In the genomic region with DNA sequence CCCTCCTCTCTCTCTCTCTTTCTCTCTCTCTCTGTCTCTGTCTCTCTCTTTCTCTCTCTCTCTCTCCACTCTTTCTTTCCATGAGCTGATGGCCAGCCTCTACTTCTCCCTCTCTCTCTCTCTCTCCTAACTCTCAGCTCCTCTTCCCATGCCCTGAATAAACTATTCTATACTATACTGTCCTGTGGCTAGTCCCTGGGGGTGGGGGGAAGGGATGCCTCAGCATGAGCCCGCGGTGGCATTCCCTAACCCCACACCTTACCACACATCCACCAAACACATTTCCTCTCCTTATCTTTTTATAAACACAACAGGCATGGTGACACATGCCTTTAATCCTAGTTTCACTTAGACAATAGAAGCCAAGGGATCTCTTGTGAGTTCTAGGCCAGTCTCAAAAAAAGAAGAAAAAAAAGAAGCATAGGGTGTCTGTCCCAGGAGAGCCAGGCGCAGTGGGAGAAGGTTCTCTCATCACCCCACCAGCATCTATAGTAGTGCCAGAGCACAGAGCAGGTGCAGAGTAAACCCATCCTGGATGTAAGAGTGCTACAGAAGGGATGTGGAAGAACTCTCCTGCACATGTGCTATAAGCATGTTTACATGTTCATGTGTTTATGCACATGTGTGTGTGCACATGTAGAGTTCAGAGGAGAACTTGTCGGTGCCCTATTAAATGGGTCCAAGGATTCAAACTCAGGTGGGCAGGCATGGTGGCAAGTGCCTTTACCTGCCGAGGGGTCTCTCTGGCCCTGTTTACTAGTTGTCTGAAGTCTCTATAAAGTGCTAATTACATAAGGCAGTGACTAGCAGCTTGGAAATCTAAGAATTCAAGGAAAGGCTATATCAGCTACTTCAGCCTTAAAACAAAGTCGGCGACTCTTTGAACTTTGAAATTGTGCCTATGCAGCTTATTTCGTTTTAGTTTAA, we compare ENCODE assay signal across 10 mouse cellular contexts. TPM values are rescaled to one million over a fixed set of nuclear protein-coding genes. Genes with fewer than 3 reads are reported as not detected.
A peak's percentile ranks its signal among the peaks of the same experiment; 100 is the strongest.
DNase-seq lines count a peak whose midpoint lies in the region; ATAC-seq and TF ChIP-seq lines count a peak whose summit lies in the region.
"Had no signal": no experiment of that assay in that cellular context is flagged by ENCODE, and none has a peak within 500 bp of the region (broad histone marks: within the 10 kb centered on the region; RNA-seq: fewer than 3 reads in every experiment).

No protein-coding gene starts in this region.

- H3K4me2 ChIP-seq in heart, embryonic 12.5 days = peak overlapping the region; percentile 94
- H3K4me2 ChIP-seq in forebrain, embryonic 16.5 days (ENCODE audit: low read length) = peak overlapping the region; percentile 71
- peak overlapping the region; percentile 78 for H3K4me2 ChIP-seq in liver, postnatal 0 days (ENCODE audit: low read depth, low read length)

- H3K36me3 ChIP-seq in heart, embryonic 12.5 days = peaks cover 31% of the 10 kb centered on the region
- peaks cover 48% of the 10 kb centered on the region for H3K36me3 ChIP-seq in E14TG2a.4 (ENCODE audit: insufficient read depth, low read length)
- H3K36me3 ChIP-seq in forebrain, embryonic 16.5 days (ENCODE audit: control insufficient read depth, insufficient read depth) = peaks cover 9% of the 10 kb centered on the region; the same call in 1 of the 2 replicates
- peaks cover 14% of the 10 kb centered on the region for H3K36me3 ChIP-seq in liver, postnatal 0 days (replicated peaks; ENCODE audit: insufficient read depth, low read length)

- no peak for ATAC-seq in heart, embryonic 12.5 days (ENCODE audit: insufficient number of reproducible peaks, low FRiP score)
- peak; percentile 14; the same call in 1 of the 2 replicates for ATAC-seq in forebrain, embryonic 16.5 days
- no peak for ATAC-seq in liver, postnatal 0 days

- no peaks in the 10 kb centered on the region for H3K27me3 ChIP-seq in heart, embryonic 12.5 days (replicated peaks)
- H3K27me3 ChIP-seq in E14TG2a.4 (ENCODE audit: insufficient read depth, low read length) = no peaks in the 10 kb centered on the region
- no peaks in the 10 kb centered on the region for H3K27me3 ChIP-seq in forebrain, embryonic 16.5 days (replicated peaks; ENCODE audit: control insufficient read depth, insufficient read depth, low read length)
- no peaks in the 10 kb centered on the region for H3K27me3 ChIP-seq in liver, postnatal 0 days (ENCODE audit: insufficient read depth, low read length)

- H3K4me1 ChIP-seq in heart, embryonic 12.5 days (replicated peaks) = peaks cover 17% of the 10 kb centered on the region
- peaks cover 55% of the 10 kb centered on the region for H3K4me1 ChIP-seq in E14TG2a.4 (replicated peaks; ENCODE audit: low read depth, low read length)
- H3K4me1 ChIP-seq in forebrain, embryonic 16.5 days (replicated peaks; ENCODE audit: control insufficient read depth, insufficient read depth, low read length) = peaks cover 7% of the 10 kb centered on the region
- H3K4me1 ChIP-seq in liver, postnatal 0 days (ENCODE audit: insufficient read depth) = peaks cover 12% of the 10 kb centered on the region; the same call in 1 of the 2 replicates

- peak overlapping the region; percentile 99 for H3K4me3 ChIP-seq in heart, embryonic 12.5 days
- peak overlapping the region; percentile 94 for H3K4me3 ChIP-seq in E14TG2a.4 (replicated peaks; ENCODE audit: low read length)
- H3K4me3 ChIP-seq in forebrain, embryonic 16.5 days (replicated peaks; ENCODE audit: low read length) = peak overlapping the region; percentile 76
- peak overlapping the region; percentile 86 for H3K4me3 ChIP-seq in liver, postnatal 0 days (ENCODE audit: low read depth, low read length)

- DNase-seq in heart, adult 18-20 months = no peak
- no peak for DNase-seq in liver, postnatal 0 days
- no peak for DNase-seq in cerebellum, adult 9-10 months
- DNase-seq in right cerebral cortex, postnatal 14 days = no peak
- DNase-seq in cerebellum, adult 11 months = no peak

- WGBS in heart, embryonic 12.5 days = 43% methylated on average over 8 of the region's 8 CpGs
- WGBS in forebrain, embryonic 16.5 days = 62% methylated on average over 8 of the region's 8 CpGs
- 40% methylated on average over 8 of the region's 8 CpGs for WGBS in liver, postnatal 0 days (ENCODE audit: insufficient replicate concordance)

- no peak for TF ChIP-seq EP300 in liver, postnatal 0 days (IDR thresholded peaks at IDR 0.05; ENCODE audit: low read depth)

- TF ChIP-seq CTCF in E14TG2a.4 (conservative IDR thresholded peaks at IDR 0.05; ENCODE audit: low read length) = no peak
- TF ChIP-seq CTCF in liver, postnatal 0 days (IDR thresholded peaks at IDR 0.05; ENCODE audit: low read depth) = no peak

- 0 out of 2 replicates have a peak overlapping the region, but pooled peaks have one; percentile 99 for H3K9ac ChIP-seq in heart, embryonic 12.5 days
- H3K9ac ChIP-seq in forebrain, embryonic 16.5 days (replicated peaks; ENCODE audit: low read depth, low read length) = no peak overlapping the region; the same call in 1 of the 2 replicates
- no peak overlapping the region; the same call in 1 of the 2 replicates for H3K9ac ChIP-seq in liver, postnatal 0 days (replicated peaks)

- H3K27ac ChIP-seq in heart, embryonic 12.5 days (ENCODE audit: poor library complexity, severe bottlenecking) = no peak overlapping the region
- H3K27ac ChIP-seq in forebrain, embryonic 16.5 days (ENCODE audit: low read length) = no peak overlapping the region
- no peak overlapping the region for H3K27ac ChIP-seq in liver, postnatal 0 days (ENCODE audit: low read depth)

- H3K9me3 ChIP-seq in heart, embryonic 12.5 days (replicated peaks) = no peaks in the 10 kb centered on the region
- no peaks in the 10 kb centered on the region for H3K9me3 ChIP-seq in E14TG2a.4 (ENCODE audit: low read length)
- H3K9me3 ChIP-seq in forebrain, embryonic 16.5 days (ENCODE audit: control insufficient read depth, low read length) = no peaks in the 10 kb centered on the region
- no peaks in the 10 kb centered on the region for H3K9me3 ChIP-seq in liver, postnatal 0 days (ENCODE audit: low read length)

RNA-seq across cellular contexts. Expression of a gene that starts 3.1 kb away (rescaled TPM):
- polyA plus RNA-seq in heart, embryonic 12.5 days (2016; fragmentation: Nextera tagmentation; extraction: Ambion mirVana) = 181 and 185 TPM in 2 replicates
- 10 to 100 TPM; 60.8 to 65.5 TPM for total RNA-seq in heart, adult 18-20 months (2021)
- 132 and 140 TPM in 2 replicates for polyA plus RNA-seq in forebrain, embryonic 16.5 days (2015; fragmentation: Nextera tagmentation; extraction: Ambion mirVana)
- 141 and 155 TPM in 2 replicates for polyA plus RNA-seq in liver, postnatal 0 days (2015; fragmentation: Nextera tagmentation; extraction: Ambion mirVana)

RNA-seq across cellular contexts. Expression of a gene that starts 25.2 kb away (rescaled TPM):
- 46.5 and 47.9 TPM in 2 replicates for polyA plus RNA-seq in heart, embryonic 12.5 days (2016; fragmentation: Nextera tagmentation; extraction: Ambion mirVana)
- 10 to 100 TPM; 72.4 to 78.7 TPM for total RNA-seq in heart, adult 18-20 months (2021)
- polyA plus RNA-seq in forebrain, embryonic 16.5 days (2015; fragmentation: Nextera tagmentation; extraction: Ambion mirVana) = 43.5 and 46.0 TPM in 2 replicates
- polyA plus RNA-seq in liver, postnatal 0 days (2015; fragmentation: Nextera tagmentation; extraction: Ambion mirVana) = 12.5 and 13.5 TPM in 2 replicates

RNA-seq across cellular contexts. Expression of a gene that starts 25.9 kb away (rescaled TPM):
- polyA plus RNA-seq in heart, embryonic 12.5 days (2016; fragmentation: Nextera tagmentation; extraction: Ambion mirVana) = 108 and 114 TPM in 2 replicates
- total RNA-seq in heart, adult 18-20 months (2021) = 100 to 1,000 TPM; 102 to 104 TPM
- 149 and 193 TPM in 2 replicates for polyA plus RNA-seq in forebrain, embryonic 16.5 days (2015; fragmentation: Nextera tagmentation; extraction: Ambion mirVana)
- polyA plus RNA-seq in liver, postnatal 0 days (2015; fragmentation: Nextera tagmentation; extraction: Ambion mirVana) = 104 and 106 TPM in 2 replicates

RNA-seq across cellular contexts. Expression of a gene that starts 27.0 kb away (rescaled TPM):
- 84.5 and 91.8 TPM in 2 replicates for polyA plus RNA-seq in heart, embryonic 12.5 days (2016; fragmentation: Nextera tagmentation; extraction: Ambion mirVana)
- total RNA-seq in heart, adult 18-20 months (2021) = 10 to 100 TPM; 32.3 to 32.9 TPM
- 166 and 210 TPM in 2 replicates for polyA plus RNA-seq in forebrain, embryonic 16.5 days (2015; fragmentation: Nextera tagmentation; extraction: Ambion mirVana)
- 13.7 and 13.8 TPM in 2 replicates for polyA plus RNA-seq in liver, postnatal 0 days (2015; fragmentation: Nextera tagmentation; extraction: Ambion mirVana)

RNA-seq across cellular contexts. Expression of a gene that starts 30.7 kb away (rescaled TPM):
- 0.55 TPM in 1 of 2 replicates, not detected in the other for polyA plus RNA-seq in heart, embryonic 12.5 days (2016; fragmentation: Nextera tagmentation; extraction: Ambion mirVana)
- under 1 TPM in 1 of 2 experiments, not detected in 1; 0.26 TPM for total RNA-seq in heart, adult 18-20 months (2021)
- not detected in 2 replicates for polyA plus RNA-seq in forebrain, embryonic 16.5 days (2015; fragmentation: Nextera tagmentation; extraction: Ambion mirVana)
- 0.13 and 0.29 TPM in 2 replicates for polyA plus RNA-seq in liver, postnatal 0 days (2015; fragmentation: Nextera tagmentation; extraction: Ambion mirVana)
- total RNA-seq: common myeloid progenitor, adult 5-6 weeks; layer of hippocampus, postnatal 14 days had no signal
